ENCODE assay signal across 7 mouse cellular contexts in the genomic region with DNA sequence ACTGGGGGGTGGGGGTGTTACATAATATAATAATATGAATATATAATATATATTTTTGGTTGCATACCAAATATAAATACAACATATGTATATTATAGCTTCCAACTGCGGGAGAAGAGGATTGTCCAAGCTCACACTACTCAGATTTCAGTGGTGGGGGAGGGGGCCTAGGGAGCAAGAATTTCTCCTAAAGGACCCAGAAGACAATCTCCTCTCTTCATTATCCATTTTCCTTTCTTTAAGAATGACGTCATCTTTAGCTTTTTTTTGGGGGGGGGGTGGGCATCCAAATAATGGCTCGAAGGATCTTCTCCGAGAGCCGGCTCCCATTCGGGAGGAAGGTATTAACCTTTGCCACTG. TPM values are rescaled to one million over a fixed set of nuclear protein-coding genes. Genes with fewer than 3 reads are reported as not detected.
A peak's percentile ranks its signal among the peaks of the same experiment; 100 is the strongest.
DNase-seq lines count a peak whose midpoint lies in the region; ATAC-seq lines count a peak whose summit lies in the region.

No protein-coding gene starts in this region.

- peak overlapping the region; percentile 66 for H3K9ac ChIP-seq in forebrain, embryonic 14.5 days (ENCODE audit: low read length)
- H3K9ac ChIP-seq in limb, embryonic 15.5 days, result no peak overlapping the region
- H3K9ac ChIP-seq in stomach, embryonic 16.5 days (ENCODE audit: low read length), result peak overlapping the region; percentile 68

- H3K27ac ChIP-seq in forebrain, embryonic 14.5 days (ENCODE audit: low read depth, low read length), result peak overlapping the region; percentile 80
- peak overlapping the region; percentile 63 for H3K27ac ChIP-seq in limb, embryonic 15.5 days
- peak overlapping the region; percentile 84 for H3K27ac ChIP-seq in stomach, embryonic 16.5 days (ENCODE audit: low read length)

- no peaks in the 10 kb centered on the region for H3K9me3 ChIP-seq in megakaryocyte, embryonic 14.5 days
- H3K9me3 ChIP-seq in forebrain, embryonic 14.5 days (replicated peaks; ENCODE audit: control insufficient read depth, low read length), result no peaks in the 10 kb centered on the region
- no peaks in the 10 kb centered on the region for H3K9me3 ChIP-seq in limb, embryonic 15.5 days
- no peaks in the 10 kb centered on the region for H3K9me3 ChIP-seq in stomach, embryonic 16.5 days (replicated peaks; ENCODE audit: control insufficient read depth, low read length)

- peak overlapping the region; percentile 79 for H3K4me3 ChIP-seq in megakaryocyte, embryonic 14.5 days (replicated peaks)
- peak overlapping the region; percentile 43 for H3K4me3 ChIP-seq in forebrain, embryonic 14.5 days (ENCODE audit: low read depth, low read length)
- H3K4me3 ChIP-seq in limb, embryonic 15.5 days, result peak overlapping the region; percentile 63
- H3K4me3 ChIP-seq in stomach, embryonic 16.5 days (replicated peaks; ENCODE audit: low read length), result peak overlapping the region; percentile 82

- under 1% methylated on average over 6 of the region's 6 CpGs for WGBS in forebrain, embryonic 14.5 days
- 0% methylated on average over 6 of the region's 6 CpGs for WGBS in limb, embryonic 15.5 days
- WGBS in stomach, embryonic 16.5 days, result 0% methylated on average over 6 of the region's 6 CpGs

- DNase-seq in forebrain, embryonic 14.5 days (ENCODE audit: low spot score), result no peak
- no peak for DNase-seq in c-Kit-positive CD71-positive TER-119-positive erythroid progenitor cells, embryonic 14.5 days (ENCODE audit: low spot score)
- no peak for DNase-seq in adrenal gland, adult 18-20 months (ENCODE audit: low spot score in 2 of 2)

- ATAC-seq in megakaryocyte, adult 5-6 weeks (ENCODE audit: poor library complexity, severe bottlenecking), result no peak
- no peak for ATAC-seq in forebrain, embryonic 14.5 days
- no peak for ATAC-seq in limb, embryonic 15.5 days (ENCODE audit: insufficient number of reproducible peaks, low FRiP score, low TSS enrichment, low read depth)
- ATAC-seq in stomach, embryonic 16.5 days (ENCODE audit: insufficient read depth, low FRiP score), result no peak

- peak overlapping the region; percentile 91 for H3K4me2 ChIP-seq in forebrain, embryonic 14.5 days (ENCODE audit: low read length)
- peak overlapping the region; percentile 81 for H3K4me2 ChIP-seq in limb, embryonic 15.5 days
- peak overlapping the region; percentile 94 for H3K4me2 ChIP-seq in stomach, embryonic 16.5 days (ENCODE audit: low read depth, low read length)

- no peaks in the 10 kb centered on the region for H3K36me3 ChIP-seq in megakaryocyte, embryonic 14.5 days (replicated peaks; ENCODE audit: low read length)
- no peaks in the 10 kb centered on the region for H3K36me3 ChIP-seq in forebrain, embryonic 14.5 days (ENCODE audit: control insufficient read depth, insufficient read depth, low read length)
- H3K36me3 ChIP-seq in limb, embryonic 15.5 days, result peaks cover 12% of the 10 kb centered on the region; the same call in 1 of the 2 replicates
- no peaks in the 10 kb centered on the region for H3K36me3 ChIP-seq in stomach, embryonic 16.5 days (ENCODE audit: control insufficient read depth, insufficient read depth, low read length)

- H3K27me3 ChIP-seq in megakaryocyte, embryonic 14.5 days (replicated peaks), result peaks cover 77% of the 10 kb centered on the region
- no peaks in the 10 kb centered on the region for H3K27me3 ChIP-seq in forebrain, embryonic 14.5 days (replicated peaks; ENCODE audit: control insufficient read depth, insufficient read depth, low read length)
- H3K27me3 ChIP-seq in limb, embryonic 15.5 days, result peaks cover 5% of the 10 kb centered on the region; the same call in 1 of the 2 replicates
- no peaks in the 10 kb centered on the region for H3K27me3 ChIP-seq in stomach, embryonic 16.5 days (ENCODE audit: control insufficient read depth, insufficient read depth, low read length)

- H3K4me1 ChIP-seq in megakaryocyte, embryonic 14.5 days, result peaks cover 58% of the 10 kb centered on the region
- peaks cover 30% of the 10 kb centered on the region for H3K4me1 ChIP-seq in forebrain, embryonic 14.5 days (ENCODE audit: control insufficient read depth, insufficient read depth, low read length)
- H3K4me1 ChIP-seq in limb, embryonic 15.5 days, result peaks cover 78% of the 10 kb centered on the region
- H3K4me1 ChIP-seq in stomach, embryonic 16.5 days (ENCODE audit: control insufficient read depth, insufficient read depth, low read length), result peaks cover 22% of the 10 kb centered on the region

RNA-seq across cellular contexts. Expression of gene Igfbp5, which starts 3.4 kb away (rescaled TPM):
- polyA plus RNA-seq in megakaryocyte, embryonic 14.5 days (2012; ENCODE audit: insufficient read depth, low replicate concordance), result 0.04 TPM in 1 of 2 replicates, not detected in the other
- total RNA-seq in megakaryocyte, adult 5-6 weeks (2015), result 2.7 and 2.9 TPM in 2 replicates
- total RNA-seq in megakaryocyte, adult 5-6 weeks (2017), result 1.2 and 1.6 TPM in 2 replicates
- 17.9 and 19.7 TPM in 2 replicates for polyA plus RNA-seq in forebrain, embryonic 14.5 days (2014; fragmentation: Nextera tagmentation; extraction: Ambion mirVana)
- polyA plus RNA-seq in limb, embryonic 15.5 days (2015; fragmentation: Nextera tagmentation; extraction: Ambion mirVana), result 108 and 118 TPM in 2 replicates
- polyA plus RNA-seq in stomach, embryonic 16.5 days (2015; fragmentation: Nextera tagmentation; extraction: Ambion mirVana), result 122 and 123 TPM in 2 replicates
- 100 to 1,000 TPM in 1 of 2 experiments, 10 to 100 TPM in 1; 99.0 to 159 TPM for total RNA-seq in adrenal gland, adult 18-20 months (2021)

RNA-seq across cellular contexts. Expression of gene Igfbp2, which starts 47.0 kb away (rescaled TPM):
- polyA plus RNA-seq in megakaryocyte, embryonic 14.5 days (2012; ENCODE audit: insufficient read depth, low replicate concordance), result not detected in 2 replicates
- total RNA-seq in megakaryocyte, adult 5-6 weeks (2015), result not detected in 2 replicates
- total RNA-seq in megakaryocyte, adult 5-6 weeks (2017), result not detected in 2 replicates
- polyA plus RNA-seq in forebrain, embryonic 14.5 days (2014; fragmentation: Nextera tagmentation; extraction: Ambion mirVana), result 384 and 410 TPM in 2 replicates
- polyA plus RNA-seq in limb, embryonic 15.5 days (2015; fragmentation: Nextera tagmentation; extraction: Ambion mirVana), result 379 and 399 TPM in 2 replicates
- 375 and 392 TPM in 2 replicates for polyA plus RNA-seq in stomach, embryonic 16.5 days (2015; fragmentation: Nextera tagmentation; extraction: Ambion mirVana)
- total RNA-seq in adrenal gland, adult 18-20 months (2021), result 1 to 10 TPM; 1.2 to 4.1 TPM

Comparison
In these comparisons a context has a peak if more than half of its experiments do, and no peak if none do; other contexts are left out.
1. RNA of gene Igfbp5, which starts 3.4 kb away (polyA plus RNA-seq): 122 to 123 TPM in stomach, embryonic 16.5 days, 108 to 118 TPM in limb, embryonic 15.5 days and 17.9 to 19.7 TPM in forebrain, embryonic 14.5 days; 0.04 TPM in megakaryocyte, embryonic 14.5 days; every median in the first group is over 10 times any median in the second.
2. RNA of gene Igfbp2, which starts 47.0 kb away (polyA plus RNA-seq): 379 to 399 TPM in limb, embryonic 15.5 days, 384 to 410 TPM in forebrain, embryonic 14.5 days and 375 to 392 TPM in stomach, embryonic 16.5 days; not detected in megakaryocyte, embryonic 14.5 days; every median in the first group is over 100 times any median in the second.
3. Peak in every context shown above with its lines, with median percentiles within 50 percentile points of each other: H3K4me3 ChIP-seq, H3K27ac ChIP-seq and H3K4me2 ChIP-seq.